Mouse (Mus musculus) lung, adult 2 months (tissue): ENCODE measurements around the gene Slc38a1.

Experiments
- CTCF ChIP-seq: fragments of 200-500 bp; IDR thresholded peaks from 2 replicates; pipeline ENCODE4 v1.5.1; 2011; ENCODE audit warnings: mild to moderate bottlenecking, low read length, control low read depth; ENCODE audit not compliant: insufficient read depth
- POLR2A ChIP-seq: fragments of 200-500 bp; IDR thresholded peaks from 2 replicates; pipeline ENCODE4 v1.6.1; 2011; ENCODE audit warnings: low read depth, mild to moderate bottlenecking, control low read depth, low read length, borderline replicate concordance; ENCODE audit errors: extremely low read depth

- TF ChIP-seq POLR2A (no peak), CTCF (no peak)
Measured at GRCm38 (mm10) chr15:96691381-96691780, 48.7 kb upstream of the Slc38a1 start.
